Mouse (Mus musculus) hindbrain, embryonic 13.5 days (tissue): ENCODE measurements around the gene Hist1h4d. TPM values are rescaled to one million over a fixed set of nuclear protein-coding genes. Genes with fewer than 3 reads are reported as not detected.
"Not testable (repeated sequence)": the region's sequence is repeated elsewhere in the genome, so short reads cannot be mapped to it uniquely, and the experiment has no call there.

Experiments
- ATAC-seq: fragments of 200-750 bp; cut with Nextera tagmentation; 2 replicates; pipeline ENCODE4 v1.8.0; 2017; ENCODE audit warnings: moderate TSS enrichment; ENCODE audit not compliant: low FRiP score
- H3K27ac ChIP-seq: fragments of 300-500 bp; sonication (generic); 2 replicates; pipeline ENCODE4 v1.5.1; 2015; ENCODE audit warnings: inconsistent platforms, mild to moderate bottlenecking, moderate library complexity
- H3K27me3 ChIP-seq: fragments of 300-500 bp; sonication (generic); 2 replicates; pipeline ENCODE4 v1.6.1; 2015; ENCODE audit warnings: mild to moderate bottlenecking, inconsistent platforms
- H3K36me3 ChIP-seq: fragments of 300-500 bp; sonication (generic); 2 replicates; pipeline ENCODE4 v1.6.1; 2015; ENCODE audit warnings: mild to moderate bottlenecking, inconsistent platforms
- H3K4me1 ChIP-seq: fragments of 300-500 bp; sonication (generic); replicated peaks from 2 replicates; pipeline ENCODE4 v1.6.1; 2015; ENCODE audit warnings: inconsistent platforms
- H3K4me2 ChIP-seq: fragments of 300-500 bp; sonication (generic); 2 replicates; pipeline ENCODE4 v1.6.1; 2015; ENCODE audit warnings: inconsistent platforms, mild to moderate bottlenecking, moderate library complexity
- H3K4me3 ChIP-seq: fragments of 300-500 bp; sonication (generic); 2 replicates; pipeline ENCODE4 v1.5.1; 2015; ENCODE audit warnings: mild to moderate bottlenecking, inconsistent platforms
- H3K9ac ChIP-seq: fragments of 300-500 bp; sonication (generic); 2 replicates; pipeline ENCODE4 v1.6.1; 2015; ENCODE audit warnings: mild to moderate bottlenecking, inconsistent platforms
- H3K9me3 ChIP-seq: fragments of 300-500 bp; sonication (generic); 2 replicates; pipeline ENCODE4 v1.6.1; 2016; ENCODE audit warnings: inconsistent platforms
- WGBS: fragments of 180-500 bp; shearing (Covaris S2); methylation state at CpG from one replicate; pipeline ENCODE4 v1.1.7; 2015; 5-methylcytosine and 5-hydroxymethylcytosine counted together
- polyA plus RNA-seq: library from polyadenylated mRNA; unstranded; fragments of >200 nt; fragmentation: Nextera tagmentation; extraction: Ambion mirVana; gene quantifications from 2 replicates; pipeline ENCODE4 v1.2.1, GENCODE M21; 2015

Hist1h4d gene
- polyA plus RNA-seq, 1 experiment from 2014 or later = 52.6 TPM

DNA sequence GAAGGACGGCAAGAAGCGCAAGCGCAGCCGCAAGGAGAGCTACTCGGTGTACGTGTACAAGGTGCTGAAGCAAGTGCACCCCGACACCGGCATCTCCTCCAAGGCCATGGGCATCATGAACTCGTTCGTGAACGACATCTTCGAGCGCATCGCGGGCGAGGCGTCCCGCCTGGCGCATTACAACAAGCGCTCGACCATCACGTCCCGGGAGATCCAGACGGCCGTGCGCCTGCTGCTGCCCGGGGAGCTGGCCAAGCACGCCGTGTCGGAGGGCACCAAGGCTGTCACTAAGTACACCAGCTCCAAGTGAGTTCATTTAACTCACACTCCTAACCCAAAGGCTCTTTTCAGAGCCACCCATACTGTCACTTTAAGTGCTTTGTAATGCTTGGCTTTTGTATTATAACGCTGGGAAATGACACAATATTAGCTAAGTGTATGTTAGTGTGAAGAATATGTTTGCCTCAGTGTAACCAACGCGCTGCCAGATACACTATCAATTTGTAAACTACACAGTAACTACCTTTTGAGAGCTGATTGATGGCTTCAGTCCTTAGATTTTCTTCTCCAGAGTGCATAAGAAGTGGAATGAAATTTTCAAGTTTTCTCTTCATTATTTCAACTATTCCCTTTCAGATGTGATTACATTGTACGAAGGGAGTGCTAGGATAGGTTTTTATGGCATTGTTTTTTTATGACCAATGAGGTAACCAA lies 9.7 kb upstream of the Hist1h4d start:
- Histone ChIP-seq H3K9ac (peak overlapping the region; percentile 81), H3K4me2 (peak overlapping the region; percentile 74), H3K4me3 (peak overlapping the region; percentile 50), H3K4me1 (peaks cover 34% of the 10 kb centered on the region), H3K27ac (peak overlapping the region; percentile 96)
- H3K27me3 ChIP-seq, H3K9me3 ChIP-seq, H3K36me3 ChIP-seq: not testable (repeated sequence)
- peak; percentile 1; the same call in 1 of the 2 replicates for ATAC-seq
- under 1% methylated on average over 17 of the region's 34 CpGs for WGBS

DNA sequence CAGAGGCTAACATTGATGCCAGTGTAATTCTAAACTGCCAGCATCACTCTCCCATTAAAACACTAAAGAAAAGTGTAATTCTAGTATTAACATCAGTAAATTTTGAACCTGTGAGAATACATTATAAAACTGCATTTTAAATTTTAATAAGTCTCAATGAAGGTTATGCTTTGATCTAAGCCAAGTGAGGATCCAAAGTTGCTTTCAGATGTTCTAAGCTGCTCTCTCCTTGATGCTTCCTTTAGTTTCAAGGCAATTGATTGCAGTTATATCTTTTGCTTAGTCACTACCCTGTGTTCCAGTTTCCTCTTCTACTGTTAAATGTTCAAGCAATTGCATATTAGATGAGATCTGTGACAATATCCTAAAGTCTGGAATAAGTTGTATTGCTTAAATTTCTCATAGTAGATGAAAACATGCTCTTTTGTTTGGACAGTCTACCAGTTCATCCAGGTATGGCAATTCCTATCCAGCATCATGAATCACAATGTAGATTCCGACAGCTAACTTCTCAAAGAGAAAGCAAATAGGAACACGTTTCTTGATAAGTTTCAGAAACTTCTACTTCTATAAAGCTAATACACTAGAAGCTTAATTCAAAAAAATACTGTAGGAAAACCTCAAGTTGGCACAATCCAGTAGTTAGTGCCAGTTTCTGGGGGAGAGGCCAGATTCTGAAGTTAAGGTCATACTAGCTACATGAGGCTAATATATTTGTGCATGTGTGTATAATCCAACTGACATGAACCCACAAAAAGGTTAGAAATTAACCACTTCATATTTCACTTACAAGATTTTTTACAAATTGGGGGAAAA lies 9.0 kb upstream of the Hist1h4d start:
- peak overlapping the region; percentile 96 for H3K27ac ChIP-seq
- no peak for ATAC-seq
- whole genome bisulfite sequencing = 40% methylated on average over 2 of the region's 2 CpGs
- H3K4me2 ChIP-seq = peak overlapping the region; percentile 74
- H3K4me3 ChIP-seq = peak overlapping the region; percentile 50
- H3K36me3 ChIP-seq = no peaks in the 10 kb centered on the region
- H3K4me1 ChIP-seq = peaks cover 41% of the 10 kb centered on the region
- no peaks in the 10 kb centered on the region for H3K9me3 ChIP-seq
- peak overlapping the region; percentile 81 for H3K9ac ChIP-seq
- no peaks in the 10 kb centered on the region for H3K27me3 ChIP-seq

DNA sequence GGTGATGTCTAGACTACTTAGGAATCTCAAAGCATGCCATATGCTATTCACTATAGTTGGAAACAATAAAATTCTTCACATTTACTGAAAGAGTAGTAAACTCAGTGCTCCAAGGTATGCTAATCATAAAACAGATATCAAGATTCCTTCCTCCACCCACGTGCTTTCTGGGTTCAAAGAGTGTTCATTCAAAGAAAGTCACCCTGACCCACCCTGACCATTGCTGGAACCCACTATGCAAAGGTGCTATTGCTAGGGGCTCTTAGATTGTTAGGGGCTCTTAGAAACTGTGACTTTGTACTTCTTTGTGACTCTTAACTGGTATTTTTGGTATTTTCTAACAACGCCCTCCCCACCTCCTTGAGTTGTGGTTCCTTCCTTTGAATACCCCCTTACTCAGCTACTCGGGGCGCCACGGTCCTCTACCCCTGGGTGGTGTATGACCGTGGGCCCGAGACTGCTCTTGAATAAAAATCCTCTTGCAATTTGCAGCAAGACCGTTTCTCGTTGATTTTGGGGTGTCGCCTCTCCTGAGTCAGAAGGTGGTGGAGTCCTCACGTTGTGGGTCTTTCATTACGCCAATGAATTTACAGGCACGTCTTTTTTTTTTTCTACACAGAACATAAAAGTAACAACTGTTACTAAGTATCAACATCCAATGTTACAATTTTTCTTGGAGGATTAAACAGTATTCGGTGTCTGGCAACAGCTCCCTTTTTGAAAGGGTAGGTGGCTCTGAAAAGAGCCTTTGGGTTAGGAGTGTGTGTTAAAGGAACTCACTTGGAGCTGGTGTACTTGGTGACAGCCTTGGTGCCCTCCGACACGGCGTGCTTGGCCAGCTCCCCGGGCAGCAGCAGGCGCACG lies 8.1 kb upstream of the Hist1h4d start:
- not testable (repeated sequence) for ATAC-seq, H3K27me3 ChIP-seq, H3K9me3 ChIP-seq, H3K36me3 ChIP-seq
- Histone ChIP-seq H3K27ac (peak overlapping the region; percentile 84), H3K4me3 (peak overlapping the region; percentile 50), H3K4me1 (peaks cover 41% of the 10 kb centered on the region), H3K9ac (peak overlapping the region; percentile 49; the same call in 1 of the 2 replicates), H3K4me2 (peak overlapping the region; percentile 74)
- 9% methylated on average over 20 of the region's 20 CpGs for WGBS

DNA sequence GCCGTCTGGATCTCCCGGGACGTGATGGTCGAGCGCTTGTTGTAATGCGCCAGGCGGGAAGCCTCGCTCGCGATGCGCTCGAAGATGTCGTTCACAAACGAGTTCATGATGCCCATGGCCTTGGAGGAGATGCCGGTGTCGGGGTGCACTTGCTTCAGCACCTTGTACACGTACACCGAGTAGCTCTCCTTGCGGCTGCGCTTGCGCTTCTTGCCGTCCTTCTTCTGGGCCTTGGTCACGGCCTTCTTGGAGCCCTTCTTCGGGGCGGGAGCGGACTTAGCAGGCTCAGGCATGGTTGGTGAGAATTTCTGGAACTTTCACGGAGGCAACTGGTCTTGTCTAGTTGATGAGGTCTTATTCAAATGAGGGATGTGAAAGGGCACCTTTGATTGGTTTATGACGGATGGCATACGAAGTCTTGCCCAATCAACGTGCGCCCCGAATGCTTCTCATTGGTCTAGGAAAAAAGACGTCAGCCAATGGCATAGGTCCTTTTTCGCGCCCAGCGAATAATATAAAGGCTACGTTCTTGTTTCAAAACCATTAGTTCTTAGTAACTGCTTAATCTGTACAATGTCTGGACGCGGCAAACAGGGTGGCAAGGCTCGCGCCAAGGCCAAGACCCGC lies 7.4 kb upstream of the Hist1h4d start, which contains the start of the genes Hist1h2bf and Hist1h2ad:
TSS of gene Hist1h2bf (minus strand) at position 299 of the 627 bp plus-strand sequence.
TSS of gene Hist1h2ad (plus strand) at position 484 of the 627 bp plus-strand sequence.
- peak; percentile 93 for ATAC-seq
- under 1% methylated on average over 42 of the region's 42 CpGs for WGBS
- Histone ChIP-seq H3K9ac (peak within 1 kb of the TSS; percentile 49; the same call in 1 of the 2 replicates), H3K4me3 (peak within 1 kb of the TSS; percentile 42), H3K27ac (peak within 1 kb of the TSS; percentile 85), H3K4me2 (peak within 1 kb of the TSS; percentile 74), H3K4me1 (peaks cover 41% of the 10 kb centered on the region)
- not testable (repeated sequence) for H3K27me3 ChIP-seq, H3K9me3 ChIP-seq, H3K36me3 ChIP-seq

- Histone ChIP-seq H3K4me2 (peak overlapping the region; percentile 74), H3K4me3 (peak overlapping the region; percentile 42), H3K4me1 (peaks cover 41% of the 10 kb centered on the region), H3K27ac (peak overlapping the region; percentile 85)
- peak; percentile 8 for ATAC-seq
- not testable (repeated sequence) for H3K36me3 ChIP-seq, H3K27me3 ChIP-seq, H3K9me3 ChIP-seq, H3K9ac ChIP-seq
- WGBS = 0% methylated on average over 13 of the region's 39 CpGs
These were observed 6.7 kb upstream of the Hist1h4d start for GRCm38 (mm10) chr13:23574546-23575170.

DNA sequence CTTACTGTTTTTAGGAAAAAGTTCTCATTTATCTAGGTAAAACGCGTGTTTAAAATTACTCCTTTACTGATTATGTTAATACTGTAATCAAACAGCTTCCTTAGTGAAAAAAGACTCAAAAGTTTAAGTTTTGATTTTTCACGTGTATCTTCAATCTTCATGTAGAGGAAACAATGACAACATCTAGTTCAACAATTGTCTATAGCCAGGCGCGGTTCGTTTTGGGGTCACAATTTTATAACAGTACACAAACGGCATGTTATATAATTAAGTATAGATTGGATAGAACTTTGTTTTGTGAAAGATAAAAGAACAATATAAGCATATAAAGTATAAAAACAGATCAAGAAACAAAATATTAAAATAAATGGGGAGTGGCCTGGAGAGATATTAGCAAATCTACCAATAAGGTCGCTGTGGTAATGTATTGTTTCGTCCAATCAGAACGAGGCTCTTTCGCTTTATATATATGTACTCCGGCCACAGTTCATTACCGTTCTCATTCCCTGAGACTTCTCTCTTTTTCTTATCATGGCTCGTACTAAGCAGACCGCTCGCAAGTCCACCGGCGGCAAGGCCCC lies 6.0 kb upstream of the Hist1h4d start, which contains the start of gene Hist1h3d:
TSS of gene Hist1h3d (plus strand) at position 493 of the 581 bp plus-strand sequence.
- no peaks in the 10 kb centered on the region for H3K9me3 ChIP-seq
- H3K27me3 ChIP-seq = no peaks in the 10 kb centered on the region
- WGBS = under 1% methylated on average over 18 of the region's 18 CpGs
- H3K4me3 ChIP-seq = peak within 1 kb of the TSS; percentile 42
- peak within 1 kb of the TSS; percentile 85 for H3K27ac ChIP-seq
- peak within 1 kb of the TSS; percentile 69 for H3K4me2 ChIP-seq
- no peaks in the 10 kb centered on the region for H3K36me3 ChIP-seq
- peak within 1 kb of the TSS; percentile 77 for H3K9ac ChIP-seq
- H3K4me1 ChIP-seq = peaks cover 37% of the 10 kb centered on the region
- peak; percentile 40 for ATAC-seq

GRCm38 (mm10) chr13:23575864-23576313 lies 5.5 kb upstream of the Hist1h4d start:
- Histone ChIP-seq H3K27ac (peak overlapping the region; percentile 82), H3K4me1 (peaks cover 37% of the 10 kb centered on the region), H3K4me2 (peak overlapping the region; percentile 69), H3K9ac (peak overlapping the region; percentile 77), H3K4me3 (peak overlapping the region; percentile 42)
- not testable (repeated sequence) for H3K36me3 ChIP-seq, ATAC-seq, H3K27me3 ChIP-seq, H3K9me3 ChIP-seq
- WGBS = under 1% methylated on average over 15 of the region's 40 CpGs

- Histone ChIP-seq H3K4me3 (peak overlapping the region; percentile 42), H3K4me2 (peak overlapping the region; percentile 69), H3K27ac (peak overlapping the region; percentile 82; the same call in 1 of the 2 replicates), H3K36me3 (no peaks in the 10 kb centered on the region), H3K4me1 (peaks cover 37% of the 10 kb centered on the region), H3K9ac (peak overlapping the region; percentile 77), H3K27me3 (no peaks in the 10 kb centered on the region), H3K9me3 (no peaks in the 10 kb centered on the region)
- ATAC-seq = no peak
- WGBS = 3% methylated on average over 7 of the region's 7 CpGs
These were observed 5.0 kb upstream of the Hist1h4d start for GRCm38 (mm10) chr13:23576351-23576881.

DNA sequence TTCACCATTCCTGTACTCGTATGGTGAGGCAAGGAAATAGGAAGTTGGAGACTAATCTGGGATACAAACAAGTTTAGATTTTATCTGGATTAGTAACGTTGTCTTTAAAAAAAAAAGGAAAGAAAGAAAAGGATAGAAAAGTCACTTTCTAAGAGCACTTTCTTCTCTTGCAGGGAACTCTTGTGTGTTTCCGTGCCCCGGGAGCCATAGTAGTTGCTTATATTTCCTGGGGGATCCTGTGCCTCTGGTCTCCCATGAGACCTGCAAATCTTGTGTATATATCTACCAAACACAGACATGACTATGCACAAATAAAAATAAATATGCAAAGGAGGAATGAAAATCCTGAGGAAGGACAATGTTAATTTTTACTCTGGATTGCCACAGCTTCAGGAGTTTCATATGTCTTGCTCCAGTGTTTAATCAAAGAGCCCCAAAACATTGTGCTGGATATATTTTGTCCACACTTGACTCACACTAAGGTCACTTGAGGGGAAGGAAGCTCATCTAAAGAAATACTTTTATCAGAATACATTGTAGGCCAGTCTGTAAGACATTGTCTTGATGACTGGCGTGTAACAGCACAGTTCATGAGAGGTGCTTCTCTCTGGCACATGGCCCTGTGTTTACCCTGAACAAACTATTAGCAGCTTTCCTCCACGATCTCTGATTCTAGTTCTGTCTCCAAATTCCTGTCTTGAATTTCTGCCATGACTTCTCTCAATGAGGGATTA lies 4.3 kb upstream of the Hist1h4d start:
- no peak for ATAC-seq
- peak overlapping the region; percentile 42; the same call in 1 of the 2 replicates for H3K4me3 ChIP-seq
- H3K4me1 ChIP-seq = peaks cover 37% of the 10 kb centered on the region
- H3K9ac ChIP-seq = peak overlapping the region; percentile 77; the same call in 1 of the 2 replicates
- 53% methylated on average over 6 of the region's 6 CpGs for WGBS
- H3K27me3 ChIP-seq = no peaks in the 10 kb centered on the region
- no peaks in the 10 kb centered on the region for H3K9me3 ChIP-seq
- H3K4me2 ChIP-seq = peak overlapping the region; percentile 69
- H3K27ac ChIP-seq = 0 out of 2 replicates have a peak overlapping the region, but pooled peaks have one; percentile 82
- H3K36me3 ChIP-seq = no peaks in the 10 kb centered on the region

DNA sequence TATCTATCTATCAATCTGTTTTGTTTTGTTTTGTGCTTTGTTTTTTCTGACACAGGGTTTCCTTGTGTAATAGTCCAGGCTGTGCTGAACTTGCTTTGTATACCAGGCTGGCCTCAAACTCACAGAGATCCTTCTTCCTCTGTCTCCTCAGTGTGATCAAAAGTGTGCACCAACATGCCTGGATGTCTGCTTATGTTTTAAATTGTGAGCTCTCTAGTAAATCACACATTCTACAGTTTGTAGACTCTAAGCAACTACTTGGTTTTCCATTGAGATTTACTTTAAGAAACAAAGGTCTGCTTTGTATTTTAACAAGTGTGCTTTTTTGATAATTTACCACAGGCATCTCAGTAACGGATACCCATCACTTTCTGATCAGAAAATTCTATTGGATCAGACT lies 3.6 kb upstream of the Hist1h4d start:
- H3K9me3 ChIP-seq = no peaks in the 10 kb centered on the region
- no peaks in the 10 kb centered on the region for H3K36me3 ChIP-seq
- no peak for ATAC-seq
- no peak overlapping the region for H3K27ac ChIP-seq
- H3K4me3 ChIP-seq = no peak overlapping the region
- 90% methylated on average over 1 of the region's 1 CpGs for WGBS
- no peaks in the 10 kb centered on the region for H3K27me3 ChIP-seq
- no peak overlapping the region for H3K9ac ChIP-seq
- H3K4me1 ChIP-seq = peaks cover 36% of the 10 kb centered on the region
- H3K4me2 ChIP-seq = no peak overlapping the region
